Mouse (Mus musculus): ENCODE measurements around the gene Sod1. TPM values are rescaled to one million over a fixed set of nuclear protein-coding genes. Genes with fewer than 3 reads are reported as not detected.

Gene Sod1
- total and polyA plus RNA-seq, 3 experiments: 532 to 1,226 (median 634) TPM

DNA sequence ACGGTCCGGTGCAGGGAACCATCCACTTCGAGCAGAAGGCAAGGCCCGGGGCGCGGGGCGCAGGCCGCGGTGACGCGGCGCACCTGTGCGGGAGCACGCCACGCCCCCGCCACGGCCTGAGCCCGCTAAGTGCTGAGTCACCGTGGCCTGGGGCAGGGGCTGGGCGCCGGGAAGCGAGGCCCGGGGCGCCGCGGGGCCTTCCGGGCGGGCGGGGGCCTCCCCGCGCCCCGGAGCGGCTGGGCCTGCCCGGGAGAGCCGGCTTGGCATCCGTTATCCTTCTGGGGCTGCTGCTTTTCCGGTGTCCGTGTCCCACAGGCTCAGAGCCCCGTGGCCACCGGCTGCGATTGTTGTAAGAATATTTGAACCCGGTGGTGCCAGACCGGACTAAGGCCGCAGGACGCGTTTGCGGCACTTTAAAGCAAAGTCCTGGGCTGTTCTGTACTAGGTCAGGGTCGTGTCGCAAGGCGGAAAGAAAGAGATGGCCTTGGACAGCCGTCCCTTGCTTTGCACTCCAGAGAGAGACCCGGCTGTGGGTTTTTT is 408 bp downstream of the Sod1 start:
- no peak for TF ChIP-seq BHLHE40 (IDR thresholded peaks at IDR 0.05; ENCODE audit: low read depth, low read length)
- peak; percentile 56; the same call in 1 of the 2 replicates for TF ChIP-seq MAFK (IDR thresholded peaks at IDR 0.05; ENCODE audit: insufficient replicate concordance, low read length)
- no peak for TF ChIP-seq USF1 (IDR thresholded peaks at IDR 0.05; ENCODE audit: low read depth, low read length)
- no peak for TF ChIP-seq USF2 (conservative IDR thresholded peaks at IDR 0.05; ENCODE audit: low read depth, low read length)
- no peak; the same call in 1 of the 2 replicates for TF ChIP-seq CHD1 (IDR thresholded peaks at IDR 0.05; ENCODE audit: low read depth, low read length)
- peak; percentile 2; the same call in 1 of the 2 replicates for TF ChIP-seq MEF2A (IDR thresholded peaks at IDR 0.05; ENCODE audit: borderline replicate concordance, low read depth, low read length)
- TF ChIP-seq UBTF (IDR thresholded peaks at IDR 0.05; ENCODE audit: low read depth, low read length): no peak
- no peak for TF ChIP-seq CTCF (conservative IDR thresholded peaks at IDR 0.05 in 1 of 2, IDR thresholded peaks at IDR 0.05 in 1 of 2; ENCODE audit: low read depth in 2 of 2, low read length in 2 of 2)
- no peak for TF ChIP-seq E2F4 (IDR thresholded peaks at IDR 0.05; ENCODE audit: insufficient replicate concordance, low read depth, low read length)
- no peak; the same call in none of the 2 replicates for TF ChIP-seq MXI1 (IDR thresholded peaks at IDR 0.05; ENCODE audit: low read depth, low read length)
- no peak for TF ChIP-seq IRF4 (IDR thresholded peaks at IDR 0.05; ENCODE audit: low read depth, low read length)
- TF ChIP-seq SMC3 (IDR thresholded peaks at IDR 0.05; ENCODE audit: low read depth, low read length): no peak
- no peak for TF ChIP-seq ELF1 (IDR thresholded peaks at IDR 0.05; ENCODE audit: low read depth, low read length)
- no peak for TF ChIP-seq POLR2A (IDR thresholded peaks at IDR 0.05; ENCODE audit: low read depth, low read length)
- H3K4me3 ChIP-seq (replicated peaks in 1 of 3; ENCODE audit: low read depth in 2 of 3, low read length in 2 of 3, poor library complexity in 1 of 3): peak overlapping the region; percentile 91 to 92 (median 92)
- H3K27me3 ChIP-seq (replicated peaks): no peaks in the 10 kb centered on the region
- peaks cover 26 to 35% of the 10 kb centered on the region in 2 experiments for H3K36me3 ChIP-seq (replicated peaks in 1 of 2; ENCODE audit: control insufficient read depth in 1 of 2, insufficient read depth in 1 of 2, low read length in 1 of 2)
- peaks cover 38% of the 10 kb centered on the region for H3K79me2 ChIP-seq (replicated peaks; ENCODE audit: control insufficient read depth, extremely low read depth, insufficient read depth, poor library complexity, severe bottlenecking)
- peak overlapping the region; percentile 69 for H3K27ac ChIP-seq (ENCODE audit: insufficient read depth, low read depth)
- no peak for DNase-seq (ENCODE audit: extremely low read depth)
- in situ Hi-C loops (cut with MboI; ENCODE audit: low pct_ligation_motif_present, low pct_unique_long_range_greater_than_20kb, low sequenced_read_pairs) (no loop called here), dilution Hi-C loops (cut with MboI; ENCODE audit: extremely low pct_ligation_motif_present, extremely low pct_unique_long_range_greater_than_20kb, low sequenced_read_pairs) (no loop called here)
- H3K4me1 ChIP-seq (ENCODE audit: control insufficient read depth in 1 of 2, insufficient read depth in 2 of 2): peaks cover 6 to 24% of the 10 kb centered on the region in 2 experiments
- H3K9ac ChIP-seq (ENCODE audit: insufficient read depth, low read depth): peak overlapping the region; percentile 83
- H3K4me2 ChIP-seq (ENCODE audit: insufficient read depth, low read depth, poor library complexity, severe bottlenecking): peak overlapping the region; percentile 77
- H3K9me3 ChIP-seq (replicated peaks; ENCODE audit: low read length): no peaks in the 10 kb centered on the region

DNA sequence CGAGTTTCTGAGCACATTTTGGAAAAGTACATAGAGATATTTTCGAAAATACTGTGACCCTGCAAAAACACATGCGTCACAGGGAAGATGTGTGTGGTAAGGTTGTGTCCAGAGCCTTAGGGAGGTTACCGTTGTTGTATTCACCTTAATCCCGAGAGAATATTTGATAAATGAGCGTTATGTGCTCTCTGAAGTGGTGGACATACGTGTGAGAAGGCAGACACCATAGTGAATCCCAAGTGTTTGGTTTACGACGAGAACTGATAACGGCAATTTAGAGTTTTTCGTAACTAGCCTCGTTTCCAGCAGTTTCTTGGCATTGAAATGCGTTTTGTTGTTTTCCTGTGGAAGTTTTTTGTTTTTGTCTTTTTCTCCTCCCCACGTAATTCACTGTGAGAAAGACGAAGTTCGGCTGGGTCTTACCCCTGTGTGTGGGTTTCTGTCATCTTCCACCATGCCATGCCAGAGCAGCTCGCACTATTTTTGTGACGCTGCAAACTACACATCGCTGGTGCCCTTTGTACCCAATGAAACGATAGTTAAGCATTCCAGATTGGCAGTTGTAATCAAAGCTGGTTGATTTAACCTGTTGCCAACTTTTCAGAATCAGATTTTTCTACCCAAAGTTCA is 1.0 kb downstream of the Sod1 start:
- peak overlapping the region; percentile 91 to 92 (median 92) for H3K4me3 ChIP-seq (replicated peaks in 1 of 3; ENCODE audit: low read depth in 2 of 3, low read length in 2 of 3, poor library complexity in 1 of 3)
- dilution Hi-C loops (cut with MboI; ENCODE audit: extremely low pct_ligation_motif_present, extremely low pct_unique_long_range_greater_than_20kb, low sequenced_read_pairs) (no loop called here), in situ Hi-C loops (cut with MboI; ENCODE audit: low pct_ligation_motif_present, low pct_unique_long_range_greater_than_20kb, low sequenced_read_pairs) (no loop called here)
- TF ChIP-seq MEF2A (IDR thresholded peaks at IDR 0.05; ENCODE audit: borderline replicate concordance, low read depth, low read length) (no peak), MYC (IDR thresholded peaks at IDR 0.05; ENCODE audit: low read depth, low read length) (peak; percentile 53; the same call in 1 of the 2 replicates), MAX (IDR thresholded peaks at IDR 0.05; ENCODE audit: low read length) (peak; percentile 28; the same call in 1 of the 2 replicates), PAX5 (IDR thresholded peaks at IDR 0.05; ENCODE audit: low read length) (no peak)
- no peak overlapping the region for H3K27ac ChIP-seq (ENCODE audit: insufficient read depth, low read depth)
- no peaks in the 10 kb centered on the region for H3K27me3 ChIP-seq (replicated peaks)
- peaks cover 6 to 24% of the 10 kb centered on the region in 2 experiments for H3K4me1 ChIP-seq (ENCODE audit: control insufficient read depth in 1 of 2, insufficient read depth in 2 of 2)
- peaks cover 29 to 41% of the 10 kb centered on the region in 2 experiments for H3K36me3 ChIP-seq (replicated peaks in 1 of 2; ENCODE audit: control insufficient read depth in 1 of 2, insufficient read depth in 1 of 2, low read length in 1 of 2)
- peak; percentile 41 for DNase-seq (ENCODE audit: extremely low read depth)
- H3K9me3 ChIP-seq (replicated peaks; ENCODE audit: low read length): no peaks in the 10 kb centered on the region
- H3K9ac ChIP-seq (ENCODE audit: insufficient read depth, low read depth): peak overlapping the region; percentile 83
- H3K4me2 ChIP-seq (ENCODE audit: insufficient read depth, low read depth, poor library complexity, severe bottlenecking): peak overlapping the region; percentile 77
- peaks cover 38% of the 10 kb centered on the region for H3K79me2 ChIP-seq (replicated peaks; ENCODE audit: control insufficient read depth, extremely low read depth, insufficient read depth, poor library complexity, severe bottlenecking)
